Mouse (Mus musculus): ENCODE results near the gene Creld1.

DNA sequence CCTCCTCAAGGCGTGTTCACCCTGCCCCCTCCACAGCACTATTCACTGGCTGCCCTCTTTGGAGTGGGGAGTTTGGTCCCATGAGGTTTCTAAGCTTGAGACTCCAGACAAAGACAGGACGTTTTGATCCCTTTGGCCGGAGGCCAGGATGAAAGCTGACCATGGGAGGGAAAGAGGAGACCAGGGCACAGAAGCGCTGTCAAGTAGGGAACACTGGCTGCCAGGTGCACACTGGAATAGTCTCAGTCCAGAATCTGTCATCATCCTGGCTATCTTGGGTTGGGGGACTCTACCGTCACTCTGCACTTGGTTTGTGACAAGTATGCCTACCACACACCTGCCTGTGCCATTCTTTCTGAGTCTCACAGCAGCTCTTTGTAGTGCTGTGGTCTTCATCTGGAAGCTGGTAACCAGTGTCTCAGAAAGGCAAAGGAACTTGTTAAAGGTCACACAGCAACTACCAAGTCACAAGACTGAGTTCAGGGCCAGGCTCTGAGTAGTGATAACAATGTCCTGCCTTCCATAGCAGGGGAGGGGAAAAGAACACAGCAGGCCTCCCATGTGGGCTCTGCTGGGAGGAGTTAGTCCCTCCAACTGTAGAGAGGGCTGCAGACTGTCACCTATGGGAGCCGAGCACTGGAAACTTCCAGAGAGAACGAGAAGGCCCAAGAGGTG is 25.3 kb downstream of the Creld1 start:
- TF ChIP-seq GATA1 (IDR thresholded peaks at IDR 0.05; ENCODE audit: low read length) (no peak), TAL1 (IDR thresholded peaks at IDR 0.05; ENCODE audit: low read length) (no peak)
